Mouse (Mus musculus): ENCODE results near the gene Myom3.
"Not testable (repeated sequence)": the region's sequence is repeated elsewhere in the genome, so short reads cannot be mapped to it uniquely, and the experiment has no call there.

Gene Myom3

GRCm38 (mm10) chr4:135759356-135759976, at the start of gene Myom3:
TSS of gene Myom3 (plus strand) at chr4:135759715.
- DNase-seq (ENCODE audit: low read depth, low spot score), result no peak

- no peak for DNase-seq (ENCODE audit: low read depth, low spot score)
Observed at GRCm38 (mm10) chr4:135710392-135710791, 49.1 kb upstream of the Myom3 start.

GRCm38 (mm10) chr4:135714776-135715175, 44.7 kb upstream of the Myom3 start:
- no peak for DNase-seq (ENCODE audit: low read depth, low spot score)

GRCm38 (mm10) chr4:135716438-135716837, 43.1 kb upstream of the Myom3 start:
- DNase-seq (ENCODE audit: low read depth, low spot score), result not testable (repeated sequence)

- peak; percentile 70 for DNase-seq (ENCODE audit: low read depth, low spot score)
Observed at GRCm38 (mm10) chr4:135722540-135723290, 36.8 kb upstream of the Myom3 start.

- DNase-seq (ENCODE audit: low read depth, low spot score), result peak; percentile 17
Observed at GRCm38 (mm10) chr4:135726416-135726815, 33.1 kb upstream of the Myom3 start.

- peak; percentile 61 for DNase-seq (ENCODE audit: low read depth, low spot score)
Observed at GRCm38 (mm10) chr4:135727817-135728216, 31.7 kb upstream of the Myom3 start, which contains the start of gene Il22ra1. TSS of gene Il22ra1 (plus strand) at chr4:135728172.

- DNase-seq (ENCODE audit: low read depth, low spot score), result no peak
Observed at GRCm38 (mm10) chr4:135730204-135730603, 29.3 kb upstream of the Myom3 start.

GRCm38 (mm10) chr4:135730951-135731350, 28.6 kb upstream of the Myom3 start:
- no peak for DNase-seq (ENCODE audit: low read depth, low spot score)

GRCm38 (mm10) chr4:135733901-135734300, 25.6 kb upstream of the Myom3 start:
- no peak for DNase-seq (ENCODE audit: low read depth, low spot score)

GRCm38 (mm10) chr4:135736903-135737302, 22.6 kb upstream of the Myom3 start:
- no peak for DNase-seq (ENCODE audit: low read depth, low spot score)

- DNase-seq (ENCODE audit: low read depth, low spot score), result no peak
Observed at GRCm38 (mm10) chr4:135738237-135738636, 21.3 kb upstream of the Myom3 start.

- no peak for DNase-seq (ENCODE audit: low read depth, low spot score)
Observed at GRCm38 (mm10) chr4:135739148-135739547, 20.4 kb upstream of the Myom3 start.

GRCm38 (mm10) chr4:135739672-135740071, 19.8 kb upstream of the Myom3 start:
- DNase-seq (ENCODE audit: low read depth, low spot score), result no peak

GRCm38 (mm10) chr4:135743520-135743919, 16.0 kb upstream of the Myom3 start:
- DNase-seq (ENCODE audit: low read depth, low spot score), result no peak

- no peak for DNase-seq (ENCODE audit: low read depth, low spot score)
Observed at GRCm38 (mm10) chr4:135744726-135745448, 14.6 kb upstream of the Myom3 start.

GRCm38 (mm10) chr4:135745613-135746012, 13.9 kb upstream of the Myom3 start:
- no peak for DNase-seq (ENCODE audit: low read depth, low spot score)

GRCm38 (mm10) chr4:135750896-135751295, 8.6 kb upstream of the Myom3 start:
- DNase-seq (ENCODE audit: low read depth, low spot score), result peak; percentile 76

GRCm38 (mm10) chr4:135752106-135752778, 7.3 kb upstream of the Myom3 start:
- DNase-seq (ENCODE audit: low read depth, low spot score), result no peak

GRCm38 (mm10) chr4:135752779-135753164, 6.7 kb upstream of the Myom3 start:
- DNase-seq (ENCODE audit: low read depth, low spot score), result no peak

GRCm38 (mm10) chr4:135758331-135758730, 1.2 kb upstream of the Myom3 start:
- DNase-seq (ENCODE audit: low read depth, low spot score), result peak; percentile 62

- no peak for DNase-seq (ENCODE audit: low read depth, low spot score)
Observed at GRCm38 (mm10) chr4:135758825-135759224, 690 bp upstream of the Myom3 start.
